Mouse (Mus musculus) lung, embryonic 16.5 days (tissue): Measurements from ENCODE around the gene Toe1. TPM values are rescaled to one million over a fixed set of nuclear protein-coding genes. Genes with fewer than 3 reads are reported as not detected.

Experiments used
- ATAC-seq: fragments of 200-750 bp; cut with Nextera tagmentation; 2 replicates; pipeline ENCODE4 v1.8.0; 2017; ENCODE audit warnings: low read depth, mild to moderate bottlenecking, moderate library complexity
- H3K27ac ChIP-seq: fragments of 300-500 bp; sonication (generic); 2 replicates; pipeline ENCODE4 v1.5.1; 2014; ENCODE audit warnings: mild to moderate bottlenecking, control low read depth, low read length
- H3K27me3 ChIP-seq: fragments of 300-500 bp; sonication (generic); 2 replicates; pipeline ENCODE4 v1.6.1; 2014; ENCODE audit warnings: low read depth, low read length, mixed read lengths; ENCODE audit not compliant: control insufficient read depth, insufficient read depth
- H3K36me3 ChIP-seq: fragments of 300-500 bp; sonication (generic); 2 replicates; pipeline ENCODE4 v1.6.1; 2014; ENCODE audit warnings: low read length; ENCODE audit not compliant: control insufficient read depth, insufficient read depth
- H3K4me1 ChIP-seq: fragments of 300-500 bp; sonication (generic); replicated peaks from 2 replicates; pipeline ENCODE4 v1.6.1; 2014; ENCODE audit warnings: low read length, mixed read lengths; ENCODE audit not compliant: control insufficient read depth, insufficient read depth
- H3K4me2 ChIP-seq: fragments of 300-500 bp; sonication (generic); 2 replicates; pipeline ENCODE4 v1.6.1; 2014; ENCODE audit warnings: low read depth, low read length, control low read depth
- H3K4me3 ChIP-seq: fragments of 300-500 bp; sonication (generic); 2 replicates; pipeline ENCODE4 v1.5.1; 2014; ENCODE audit warnings: mild to moderate bottlenecking, low read length, control low read depth
- H3K9ac ChIP-seq: fragments of 300-500 bp; sonication (generic); 2 replicates; pipeline ENCODE4 v1.6.1; 2014; ENCODE audit warnings: low read length, control low read depth
- H3K9me3 ChIP-seq: fragments of 300-500 bp; sonication (generic); 2 replicates; pipeline ENCODE4 v1.6.1; 2016; ENCODE audit warnings: low read length; ENCODE audit not compliant: control insufficient read depth
- WGBS: fragments of 180-500 bp; shearing (Covaris S2); extraction: QIAGEN DNeasy Blood & Tissue Kit; methylation state at CpG from one replicate; pipeline ENCODE4 v1.1.7; 2014; 5-methylcytosine and 5-hydroxymethylcytosine counted together
- polyA plus RNA-seq: library from polyadenylated mRNA; unstranded; fragments of >200 nt; fragmentation: Nextera tagmentation; extraction: Ambion mirVana; gene quantifications from 2 replicates; pipeline ENCODE4 v1.2.1, GENCODE M21; 2015

Gene Toe1
- polyA plus RNA-seq, 1 experiment from 2014 or later = 35.2 TPM

GRCm38 (mm10) chr4:116781366-116781765, 26.1 kb downstream of the Toe1 start:
- H3K36me3 ChIP-seq = no peaks in the 10 kb centered on the region
- H3K27me3 ChIP-seq = no peaks in the 10 kb centered on the region
- no peaks in the 10 kb centered on the region for H3K9me3 ChIP-seq
- no peak overlapping the region for H3K9ac ChIP-seq
- 53% methylated on average over 2 of the region's 2 CpGs for whole genome bisulfite sequencing
- no peaks in the 10 kb centered on the region for H3K4me1 ChIP-seq
- ATAC-seq = no peak
- H3K4me2 ChIP-seq = no peak overlapping the region
- H3K27ac ChIP-seq = no peak overlapping the region
- no peak overlapping the region for H3K4me3 ChIP-seq

DNA sequence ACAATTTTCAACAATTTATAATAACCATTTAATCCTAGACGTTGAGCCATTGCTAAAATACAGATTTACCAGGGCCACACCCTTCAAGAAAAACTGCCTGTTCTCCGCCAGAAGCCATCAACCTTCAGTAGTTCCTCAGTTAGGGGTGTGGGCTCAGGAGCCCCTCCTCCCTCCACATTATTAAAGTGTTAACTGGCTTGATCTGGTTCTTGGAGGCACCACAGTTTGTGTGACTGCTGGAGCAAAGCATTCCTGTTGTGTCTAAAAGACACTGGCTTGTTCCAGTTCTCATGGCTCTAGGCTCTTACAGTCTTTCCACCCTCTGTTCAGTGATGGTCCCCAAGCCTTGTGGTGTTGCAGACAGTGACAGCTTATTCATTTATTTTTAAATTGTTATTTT, 26.9 kb downstream of the Toe1 start:
- no peak overlapping the region for H3K9ac ChIP-seq

GRCm38 (mm10) chr4:116777079-116777478, 30.4 kb downstream of the Toe1 start:
- Histone ChIP-seq H3K36me3 (no peaks in the 10 kb centered on the region), H3K4me1 (no peaks in the 10 kb centered on the region), H3K27ac (no peak overlapping the region), H3K9me3 (no peaks in the 10 kb centered on the region), H3K27me3 (no peaks in the 10 kb centered on the region), H3K9ac (no peak overlapping the region), H3K4me2 (no peak overlapping the region), H3K4me3 (no peak overlapping the region)
- ATAC-seq = no peak
- 77% methylated on average over 3 of the region's 3 CpGs for WGBS

More for the DNA sequence above, 26.9 kb downstream of the Toe1 start:
- H3K4me1 ChIP-seq = no peaks in the 10 kb centered on the region
- no peak for ATAC-seq
- no peaks in the 10 kb centered on the region for H3K36me3 ChIP-seq
- H3K27me3 ChIP-seq = no peaks in the 10 kb centered on the region
- no peak overlapping the region for H3K27ac ChIP-seq
- H3K4me3 ChIP-seq = no peak overlapping the region
- no peak overlapping the region for H3K4me2 ChIP-seq
- no peaks in the 10 kb centered on the region for H3K9me3 ChIP-seq
- 68% methylated on average over 2 of the region's 2 CpGs for WGBS

DNA sequence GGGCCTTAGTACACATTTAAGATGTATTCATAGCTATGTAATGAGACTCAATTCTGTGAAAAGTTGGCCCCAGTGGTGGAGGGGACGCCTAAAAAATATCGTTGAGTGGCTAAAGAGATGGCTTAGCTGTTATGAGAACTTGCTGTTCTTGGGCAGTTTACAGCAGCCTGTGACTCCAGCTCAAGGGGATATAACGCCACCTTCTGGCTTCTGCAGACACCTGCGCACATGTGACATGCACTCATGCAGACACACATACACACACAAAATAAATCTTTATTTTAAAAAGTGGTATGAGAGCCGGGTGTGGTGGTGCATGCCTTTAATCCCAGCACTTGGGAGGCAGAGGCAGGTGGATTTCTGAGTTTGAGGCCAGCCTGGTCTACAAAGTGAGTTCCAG, 31.0 kb downstream of the Toe1 start:
- Histone ChIP-seq H3K4me3 (no peak overlapping the region), H3K27me3 (no peaks in the 10 kb centered on the region), H3K9ac (no peak overlapping the region), H3K36me3 (no peaks in the 10 kb centered on the region), H3K27ac (no peak overlapping the region), H3K4me2 (no peak overlapping the region), H3K9me3 (no peaks in the 10 kb centered on the region), H3K4me1 (no peaks in the 10 kb centered on the region)
- 83% methylated on average over 5 of the region's 5 CpGs for WGBS
- no peak for ATAC-seq

DNA sequence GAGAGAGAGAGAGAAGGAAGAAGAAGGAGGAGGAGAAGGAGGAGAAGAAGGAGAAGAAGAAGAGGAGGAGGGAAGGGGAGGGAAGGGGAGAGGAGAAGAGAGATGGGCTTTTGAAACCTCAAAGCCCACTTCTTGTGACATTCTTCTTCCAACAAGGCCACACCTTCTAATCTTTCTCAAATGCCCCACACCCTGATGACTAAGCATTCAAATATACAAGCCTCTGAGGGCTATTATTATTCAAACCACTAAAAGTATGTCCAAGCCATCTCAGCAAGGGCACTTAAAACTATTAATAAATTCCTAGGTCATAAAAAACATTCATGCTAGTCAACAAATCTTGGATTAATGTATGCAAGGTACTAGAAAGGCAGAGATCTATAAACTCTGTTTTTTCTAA, 38.4 kb downstream of the Toe1 start:
- H3K9ac ChIP-seq = no peak overlapping the region
- H3K36me3 ChIP-seq = no peaks in the 10 kb centered on the region
- H3K4me3 ChIP-seq = no peak overlapping the region
- no peaks in the 10 kb centered on the region for H3K9me3 ChIP-seq
- no peak for ATAC-seq
- H3K27me3 ChIP-seq = no peaks in the 10 kb centered on the region
- no peak overlapping the region for H3K4me2 ChIP-seq
- no peak overlapping the region for H3K27ac ChIP-seq
- H3K4me1 ChIP-seq = no peaks in the 10 kb centered on the region

- Histone ChIP-seq H3K4me2 (no peak overlapping the region), H3K27me3 (no peaks in the 10 kb centered on the region), H3K4me3 (no peak overlapping the region), H3K36me3 (no peaks in the 10 kb centered on the region), H3K9me3 (no peaks in the 10 kb centered on the region), H3K27ac (no peak overlapping the region), H3K4me1 (no peaks in the 10 kb centered on the region), H3K9ac (no peak overlapping the region)
- no peak for ATAC-seq
- 77% methylated on average over 5 of the region's 5 CpGs for WGBS
These were observed 38.9 kb downstream of the Toe1 start for GRCm38 (mm10) chr4:116768510-116768909.

- Histone ChIP-seq H3K4me2 (no peak overlapping the region), H3K27me3 (no peaks in the 10 kb centered on the region), H3K4me1 (no peaks in the 10 kb centered on the region), H3K27ac (no peak overlapping the region), H3K4me3 (no peak overlapping the region), H3K9ac (no peak overlapping the region), H3K36me3 (no peaks in the 10 kb centered on the region), H3K9me3 (no peaks in the 10 kb centered on the region)
- no peak for ATAC-seq
- WGBS = 85% methylated on average over 5 of the region's 5 CpGs
These were observed 43.4 kb downstream of the Toe1 start for GRCm38 (mm10) chr4:116764001-116764400.

DNA sequence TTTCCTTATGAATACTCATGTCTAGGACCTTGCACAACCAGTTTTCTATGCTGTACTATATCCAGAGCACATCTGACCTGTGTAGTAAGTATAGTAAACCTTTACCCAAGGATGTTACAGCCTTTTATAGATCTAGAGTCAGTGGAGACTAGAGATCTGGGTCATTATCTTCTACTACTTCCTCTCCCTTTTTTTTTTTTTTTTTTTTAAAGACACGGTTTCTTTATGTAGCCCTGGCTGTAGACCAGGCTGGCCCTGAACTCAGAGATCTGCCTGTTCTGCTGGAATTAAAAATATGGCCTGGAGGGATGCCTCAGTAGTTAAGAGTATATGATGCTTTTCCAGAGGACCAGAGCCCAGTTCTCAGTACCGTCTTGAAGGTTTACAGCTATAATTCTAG, 45.5 kb downstream of the Toe1 start:
- Histone ChIP-seq H3K27me3 (no peaks in the 10 kb centered on the region), H3K27ac (no peak overlapping the region), H3K4me1 (no peaks in the 10 kb centered on the region), H3K36me3 (no peaks in the 10 kb centered on the region), H3K4me3 (no peak overlapping the region), H3K9ac (no peak overlapping the region), H3K4me2 (no peak overlapping the region), H3K9me3 (no peaks in the 10 kb centered on the region)
- no peak for ATAC-seq
- WGBS = 77% methylated on average over 2 of the region's 2 CpGs

DNA sequence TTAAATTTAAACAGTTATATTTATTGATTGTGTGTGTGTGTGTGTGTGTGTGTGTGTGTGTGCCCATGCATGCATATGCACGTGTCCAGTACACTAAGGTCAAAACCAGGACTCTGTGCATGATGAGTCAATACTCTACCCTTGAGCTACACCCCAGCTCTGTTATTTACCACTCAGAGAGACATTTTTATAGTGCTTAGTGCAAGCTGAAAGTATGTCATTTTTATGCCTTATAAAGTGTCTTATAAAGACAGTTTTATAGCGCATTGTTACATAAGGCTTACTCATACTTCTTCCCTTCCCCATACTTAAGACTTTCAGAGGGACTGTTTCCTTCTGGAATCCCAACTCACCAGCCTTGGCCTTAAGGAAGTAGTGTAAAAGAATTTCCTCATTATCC, 57.7 kb downstream of the Toe1 start:
- no peak for ATAC-seq
- 83% methylated on average over 2 of the region's 2 CpGs for WGBS
- Histone ChIP-seq H3K4me1 (no peaks in the 10 kb centered on the region), H3K4me2 (no peak overlapping the region), H3K36me3 (no peaks in the 10 kb centered on the region), H3K4me3 (no peak overlapping the region), H3K9me3 (no peaks in the 10 kb centered on the region), H3K27ac (no peak overlapping the region), H3K27me3 (no peaks in the 10 kb centered on the region), H3K9ac (no peak overlapping the region)
